Mouse (Mus musculus): ENCODE results near the gene Rhbdf2.
A peak's percentile ranks its signal among the peaks of the same experiment; 100 is the strongest.

The Rhbdf2 gene

GRCm38 (mm10) chr11:116589020-116589531 is 37.7 kb downstream of the Rhbdf2 start:
- no peak for DNase-seq (ENCODE audit: low read depth, low spot score)

GRCm38 (mm10) chr11:116586801-116587631 is 39.8 kb downstream of the Rhbdf2 start:
- DNase-seq (ENCODE audit: low read depth, low spot score): peak; percentile 77

- DNase-seq (ENCODE audit: low read depth, low spot score): no peak
Observed at GRCm38 (mm10) chr11:116586310-116586709, 40.5 kb downstream of the Rhbdf2 start, which contains the start of gene Aanat. Aanat (plus strand) TSS chr11:116586432.

DNA sequence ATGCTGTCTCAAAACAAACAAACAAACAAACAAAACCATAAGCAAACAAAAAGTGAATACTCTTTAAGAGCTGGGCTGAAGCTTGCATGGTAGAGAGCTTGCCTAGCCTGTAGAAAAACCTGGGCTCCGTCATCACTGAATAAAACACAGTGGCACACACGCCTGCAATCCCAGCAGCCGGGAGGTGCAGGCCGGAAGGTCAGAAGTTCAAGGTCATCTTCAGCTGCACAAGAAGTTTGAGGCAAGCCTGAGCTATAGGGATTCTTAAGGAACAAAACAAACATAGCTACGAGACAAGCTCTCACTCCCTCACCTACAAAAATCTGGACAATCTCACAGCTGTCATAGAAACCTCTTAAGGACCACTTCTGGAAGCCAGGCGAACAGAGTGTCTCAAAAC is 41.1 kb downstream of the Rhbdf2 start:
- no peak for DNase-seq (ENCODE audit: low read depth, low spot score)

- DNase-seq (ENCODE audit: low read depth, low spot score): peak; percentile 93
Observed at GRCm38 (mm10) chr11:116581376-116581814, 45.4 kb downstream of the Rhbdf2 start, which contains the start of gene Ube2o. Ube2o (minus strand) TSS chr11:116581447.

DNA sequence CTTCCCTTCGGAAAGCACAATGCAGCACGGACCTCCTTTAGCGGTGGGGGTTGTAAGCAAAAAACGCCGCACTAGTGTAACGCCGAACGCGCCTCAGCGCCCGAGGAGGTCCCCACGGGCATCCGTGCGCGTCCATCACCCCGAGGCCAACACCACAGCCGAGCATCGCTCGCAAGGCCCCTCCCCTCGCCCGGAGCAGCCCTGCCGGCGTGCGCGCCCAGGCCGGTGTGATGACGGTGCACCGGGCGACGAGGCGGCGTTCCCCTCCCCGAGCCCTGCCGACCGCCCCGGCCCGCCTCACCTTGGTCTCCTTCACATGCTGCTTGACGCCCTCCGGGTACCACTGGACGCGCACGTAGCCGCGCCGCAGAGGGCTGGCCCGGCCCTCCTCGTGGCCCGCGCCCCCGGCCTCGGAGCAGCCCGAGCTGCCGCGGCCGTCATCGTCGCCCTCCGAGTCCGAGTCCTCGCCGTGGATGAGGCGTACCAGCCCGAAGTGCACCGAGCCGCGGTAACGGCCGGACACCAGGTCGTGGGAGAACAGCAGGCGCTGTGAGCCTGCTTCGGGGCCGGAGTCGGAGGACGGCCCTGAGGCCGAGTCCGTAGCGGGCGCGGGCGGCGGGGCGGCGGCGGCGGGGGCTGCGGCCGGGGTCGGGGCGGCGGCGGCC is 46.0 kb downstream of the Rhbdf2 start:
- DNase-seq (ENCODE audit: low read depth, low spot score): peak; percentile 76

DNA sequence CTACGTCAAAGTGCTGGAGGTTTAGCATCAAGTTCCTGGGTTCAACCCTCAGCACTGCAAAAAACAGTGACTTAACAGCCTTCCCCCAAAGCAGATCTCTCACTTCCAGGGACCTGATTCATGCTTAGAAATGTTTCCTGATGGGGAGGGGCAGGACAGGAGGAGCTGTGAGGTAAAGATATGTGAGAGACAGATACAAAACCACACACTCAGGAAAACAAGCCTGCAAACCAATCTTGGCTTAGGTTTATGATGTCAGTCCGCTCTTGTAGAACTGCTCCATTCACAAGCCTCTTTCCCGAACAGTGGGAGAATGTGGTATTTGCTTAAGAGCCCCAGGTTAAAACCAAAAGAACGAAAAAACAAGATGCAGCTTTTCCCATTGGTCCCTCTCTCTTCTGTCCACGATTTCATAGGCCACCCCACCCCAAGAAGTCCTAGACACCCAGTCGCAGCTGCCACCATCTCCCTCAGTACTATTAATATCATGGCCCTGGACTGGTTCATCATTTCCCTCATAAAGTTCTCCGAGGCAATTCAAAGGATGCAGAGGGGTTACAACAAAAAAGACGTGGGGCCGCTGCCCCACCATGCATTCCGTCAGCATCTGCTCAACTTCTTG is 46.7 kb downstream of the Rhbdf2 start:
- DNase-seq (ENCODE audit: low read depth, low spot score): peak; percentile 34

DNA sequence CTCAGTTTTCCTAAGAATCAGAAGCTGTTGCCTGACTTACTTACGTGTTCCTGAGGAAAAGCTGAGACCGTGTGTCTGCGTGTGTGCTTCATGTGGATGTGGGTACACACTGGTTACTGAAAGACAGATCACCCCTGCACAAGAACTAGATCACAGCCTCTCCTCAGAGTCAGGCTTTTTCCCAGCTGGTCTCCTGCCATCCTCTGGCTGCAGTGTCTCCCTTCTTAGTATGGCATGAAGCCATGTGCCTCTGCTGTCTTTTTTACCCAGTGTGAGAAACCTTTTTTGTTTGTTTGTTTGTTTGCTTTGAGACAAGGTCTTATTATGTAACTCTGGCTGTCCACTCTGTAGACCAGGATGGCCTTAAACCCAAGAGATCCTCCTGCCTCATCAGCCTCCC is 47.5 kb downstream of the Rhbdf2 start:
- DNase-seq (ENCODE audit: low read depth, low spot score): no peak

DNA sequence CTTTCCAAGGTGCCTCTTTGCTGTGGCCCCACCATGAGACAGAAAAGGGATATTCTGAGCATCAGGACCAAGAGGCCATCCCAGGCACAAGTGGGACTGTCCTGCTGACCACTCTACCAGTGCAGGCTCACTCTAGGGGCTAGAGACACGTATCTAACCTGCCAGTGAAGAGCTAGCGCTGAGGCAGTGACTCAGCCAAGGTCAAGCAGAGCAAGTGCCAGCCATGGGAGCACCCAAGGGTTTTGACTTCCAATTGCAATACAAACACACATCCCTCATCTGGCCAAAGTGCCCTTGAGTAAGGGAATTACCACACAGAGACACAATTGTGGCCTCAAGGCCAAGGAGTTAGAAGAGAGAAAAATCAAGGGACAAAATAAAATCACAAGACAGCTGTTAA is 51.4 kb downstream of the Rhbdf2 start:
- no peak for DNase-seq (ENCODE audit: low read depth, low spot score)

- DNase-seq (ENCODE audit: low read depth, low spot score): no peak
Observed at GRCm38 (mm10) chr11:116574982-116575381, 51.8 kb downstream of the Rhbdf2 start.

GRCm38 (mm10) chr11:116574486-116574885 is 52.3 kb downstream of the Rhbdf2 start:
- DNase-seq (ENCODE audit: low read depth, low spot score): no peak

GRCm38 (mm10) chr11:116572756-116573543 is 53.9 kb downstream of the Rhbdf2 start:
- no peak for DNase-seq (ENCODE audit: low read depth, low spot score)

- no peak for DNase-seq (ENCODE audit: low read depth, low spot score)
Observed at GRCm38 (mm10) chr11:116571767-116572679, 54.8 kb downstream of the Rhbdf2 start.

DNA sequence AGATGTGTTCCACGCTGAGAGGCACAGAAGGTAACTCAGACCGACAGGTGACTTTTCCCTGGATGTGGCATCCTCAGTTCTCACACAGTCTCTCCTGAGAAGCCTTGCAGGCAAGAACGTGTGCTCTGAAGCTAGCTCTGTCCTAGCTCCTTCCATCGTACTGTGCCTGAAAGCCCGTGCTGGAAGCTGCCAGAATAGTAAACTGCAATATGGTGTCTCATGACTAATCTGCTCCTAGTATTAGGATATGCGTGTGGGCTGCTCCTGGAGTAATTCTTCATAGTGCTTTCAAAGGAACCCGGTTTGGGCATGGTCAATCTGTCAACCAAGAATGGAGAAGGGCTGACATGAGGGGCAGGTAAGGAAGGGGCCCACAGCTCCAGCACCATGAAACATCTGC is 56.0 kb downstream of the Rhbdf2 start:
- no peak for DNase-seq (ENCODE audit: low read depth, low spot score)

DNA sequence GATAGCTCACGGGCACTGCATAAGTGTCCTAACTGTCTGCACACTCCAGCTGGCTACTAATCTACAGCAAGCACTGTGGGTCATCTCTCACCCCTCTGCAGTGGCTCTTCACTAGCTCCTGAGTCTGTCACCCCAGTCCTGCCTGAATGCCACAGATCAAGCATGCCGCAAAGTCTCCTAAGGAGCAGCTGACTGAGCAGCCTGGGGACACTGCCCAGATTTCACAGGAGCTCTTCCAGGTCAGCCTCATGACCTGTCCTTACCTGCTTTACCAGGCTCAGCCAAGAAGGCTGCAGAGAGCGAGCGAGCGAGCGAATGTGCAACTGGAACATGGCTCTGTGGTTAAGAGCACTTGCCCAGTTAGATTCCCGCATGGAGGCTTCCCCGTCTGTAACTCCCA is 59.3 kb downstream of the Rhbdf2 start:
- no peak for DNase-seq (ENCODE audit: low read depth, low spot score)

DNA sequence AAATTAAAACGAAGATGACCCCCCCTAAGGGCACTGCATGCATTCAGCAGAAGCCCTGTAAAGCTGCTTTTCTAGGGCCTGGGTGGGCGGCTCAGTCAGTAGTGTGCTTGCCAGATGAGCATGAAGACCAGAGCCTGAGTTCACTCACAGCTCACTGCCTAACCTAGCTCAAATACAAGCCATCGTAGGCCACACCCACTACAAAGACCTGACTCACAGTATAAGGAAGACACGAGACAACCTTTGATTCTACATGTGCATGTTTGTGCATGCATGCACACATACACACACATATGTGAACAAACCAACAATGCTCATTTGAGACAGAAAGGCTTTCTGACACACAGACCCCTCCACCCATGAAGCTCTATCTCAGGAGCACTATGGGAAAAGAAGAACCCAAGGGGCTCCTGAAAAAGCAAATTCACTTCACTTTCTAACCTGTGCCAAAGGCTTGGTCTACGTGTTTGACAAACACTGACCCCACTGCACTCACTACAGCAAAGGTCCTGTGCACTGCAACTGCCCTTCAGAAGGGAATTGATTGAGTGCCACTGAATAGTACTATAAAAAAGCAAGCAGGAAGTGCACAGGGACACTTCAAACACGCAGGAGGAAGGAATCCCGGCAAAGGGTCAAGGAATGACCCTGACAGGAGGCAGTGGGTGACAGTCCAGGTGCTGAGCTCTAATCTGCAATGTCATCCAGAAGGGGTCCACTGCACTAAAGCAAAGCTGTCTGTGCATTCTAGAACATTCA is 61.4 kb downstream of the Rhbdf2 start:
- no peak for DNase-seq (ENCODE audit: low read depth, low spot score)

- DNase-seq (ENCODE audit: low read depth, low spot score): no peak
Observed at GRCm38 (mm10) chr11:116556308-116556707, 70.5 kb downstream of the Rhbdf2 start.

DNA sequence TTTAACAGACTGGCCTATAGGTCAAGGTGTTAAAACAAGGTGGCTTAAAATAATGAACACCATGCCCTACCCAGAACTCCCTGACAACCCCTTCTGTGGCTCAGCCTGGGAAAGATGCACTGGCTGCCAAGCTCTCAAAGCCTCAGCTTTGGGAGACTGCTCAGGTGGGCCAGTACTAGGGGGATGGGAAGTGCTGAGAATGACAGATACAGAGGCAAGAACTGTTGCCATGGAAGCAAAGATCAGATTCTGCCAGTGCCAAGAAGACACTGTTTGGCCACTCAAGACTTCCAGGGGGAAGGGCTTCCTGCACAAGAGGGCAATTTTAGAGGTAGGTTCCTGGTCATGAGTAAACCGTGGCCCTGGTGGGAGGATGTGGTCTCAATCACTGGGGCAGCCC is 71.2 kb downstream of the Rhbdf2 start:
- DNase-seq (ENCODE audit: low read depth, low spot score): no peak

DNA sequence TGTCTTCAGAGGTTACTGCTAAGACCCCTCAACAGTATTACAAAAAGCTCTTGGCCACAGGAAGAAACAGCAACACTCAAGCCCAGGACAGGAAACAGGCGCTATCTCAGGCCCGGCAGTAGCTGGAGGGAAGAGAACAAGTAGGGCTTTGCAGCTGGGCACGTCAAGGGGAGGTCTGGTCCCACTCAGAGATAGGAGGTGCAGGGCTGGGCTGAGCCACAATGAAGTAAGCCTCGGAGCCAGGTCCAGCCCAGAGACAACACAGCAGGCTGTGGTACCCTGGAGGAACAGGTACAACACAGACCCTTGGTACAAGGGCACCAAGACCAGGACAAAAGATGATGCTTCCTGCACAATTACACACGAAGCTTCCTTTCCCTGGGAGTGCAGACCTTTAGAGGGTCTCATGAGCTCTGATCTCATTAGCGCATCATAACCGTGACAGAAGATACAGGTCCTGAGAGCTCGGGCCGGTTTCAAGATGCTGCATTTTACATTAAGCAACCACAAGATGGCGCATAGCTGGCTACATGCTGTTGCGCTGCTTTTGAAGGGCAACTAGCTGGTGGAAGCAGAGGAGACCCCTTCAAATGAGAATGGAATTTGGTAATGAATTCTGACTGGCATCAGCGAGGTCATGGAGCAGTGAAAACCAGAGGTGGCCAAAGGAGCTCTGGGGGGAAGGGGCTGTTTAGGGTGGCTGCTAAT is 72.5 kb downstream of the Rhbdf2 start:
- DNase-seq (ENCODE audit: low read depth, low spot score): peak; percentile 62
